Mouse (Mus musculus): ENCODE results near the gene Pars2.
A peak's percentile ranks its signal among the peaks of the same experiment; 100 is the strongest.

The Pars2 gene

GRCm38 (mm10) chr4:106650833-106651527 is at the start of gene Pars2:
Gene Pars2, plus strand, starts transcription at chr4:106651069.
- peak; percentile 96 to 97 for DNase-seq (ENCODE audit: low spot score in 2 of 2)

GRCm38 (mm10) chr4:106606639-106607554 is 44.0 kb upstream of the Pars2 start:
- DNase-seq (ENCODE audit: low spot score in 2 of 2) = no peak

- no peak for DNase-seq (ENCODE audit: low spot score in 2 of 2)
Measured at GRCm38 (mm10) chr4:106607905-106608304, 43.0 kb upstream of the Pars2 start.

GRCm38 (mm10) chr4:106613105-106613504 is 37.8 kb upstream of the Pars2 start:
- no peak for DNase-seq (ENCODE audit: low spot score in 2 of 2)

GRCm38 (mm10) chr4:106613560-106613959 is 37.3 kb upstream of the Pars2 start:
- DNase-seq (ENCODE audit: low spot score in 2 of 2) = no peak

- peak in 1 of 2 experiments; percentile 35 for DNase-seq (ENCODE audit: low spot score in 2 of 2)
Measured at GRCm38 (mm10) chr4:106614180-106614797, 36.6 kb upstream of the Pars2 start.

GRCm38 (mm10) chr4:106614881-106615280 is 36.0 kb upstream of the Pars2 start:
- DNase-seq (ENCODE audit: low spot score in 2 of 2) = no peak

- DNase-seq (ENCODE audit: low spot score in 2 of 2) = no peak
Measured at GRCm38 (mm10) chr4:106615637-106616036, 35.2 kb upstream of the Pars2 start.

GRCm38 (mm10) chr4:106617056-106617455 is 33.8 kb upstream of the Pars2 start, which contains the start of gene Lexm:
Gene Lexm, minus strand, starts transcription at chr4:106617241.
- DNase-seq (ENCODE audit: low spot score in 2 of 2) = peak in 1 of 2 experiments; percentile 55

- no peak for DNase-seq (ENCODE audit: low spot score in 2 of 2)
Measured at GRCm38 (mm10) chr4:106618898-106619297, 32.0 kb upstream of the Pars2 start.

- DNase-seq (ENCODE audit: low spot score in 2 of 2) = no peak
Measured at GRCm38 (mm10) chr4:106621428-106621827, 29.4 kb upstream of the Pars2 start.

- no peak for DNase-seq (ENCODE audit: low spot score in 2 of 2)
Measured at GRCm38 (mm10) chr4:106622030-106622493, 28.8 kb upstream of the Pars2 start, which contains the start of gene Ttc22. Gene Ttc22, plus strand, starts transcription at chr4:106622432.

GRCm38 (mm10) chr4:106622712-106623111 is 28.2 kb upstream of the Pars2 start:
- no peak for DNase-seq (ENCODE audit: low spot score in 2 of 2)

- DNase-seq (ENCODE audit: low spot score in 2 of 2) = no peak
Measured at GRCm38 (mm10) chr4:106624271-106624670, 26.6 kb upstream of the Pars2 start.

- no peak for DNase-seq (ENCODE audit: low spot score in 2 of 2)
Measured at GRCm38 (mm10) chr4:106627809-106628208, 23.1 kb upstream of the Pars2 start.

- DNase-seq (ENCODE audit: low spot score in 2 of 2) = no peak
Measured at GRCm38 (mm10) chr4:106628650-106629360, 22.1 kb upstream of the Pars2 start.

- DNase-seq (ENCODE audit: low spot score in 2 of 2) = no peak
Measured at GRCm38 (mm10) chr4:106629374-106629773, 21.5 kb upstream of the Pars2 start.

GRCm38 (mm10) chr4:106630333-106631220 is 20.3 kb upstream of the Pars2 start:
- peak; percentile 81 to 87 for DNase-seq (ENCODE audit: low spot score in 2 of 2)

GRCm38 (mm10) chr4:106632313-106632712 is 18.6 kb upstream of the Pars2 start:
- DNase-seq (ENCODE audit: low spot score in 2 of 2) = no peak
